Mouse (Mus musculus) cerebellum, adult 18-20 months (tissue): Measurements from ENCODE around the gene Tspan2.

Experiments
- DNase-seq, 2 experiments: peaks; one replicate each; pipeline ENCODE4 v3.0.0; 2021

The Tspan2 gene

GRCm38 (mm10) chr3:102734313-102735030 lies at the start of gene Tspan2:
Tspan2 (plus strand) TSS chr3:102734529.
- DNase-seq: peak; percentile 57 to 70

- no peak for DNase-seq
These were observed 47.5 kb upstream of the Tspan2 start for GRCm38 (mm10) chr3:102686861-102687260.

GRCm38 (mm10) chr3:102687852-102688251 lies 46.5 kb upstream of the Tspan2 start:
- DNase-seq: no peak

- DNase-seq: peak; percentile 36 to 54
These were observed 42.4 kb upstream of the Tspan2 start for GRCm38 (mm10) chr3:102691802-102692484.

GRCm38 (mm10) chr3:102692758-102693325 lies 41.5 kb upstream of the Tspan2 start:
- DNase-seq: no peak

- DNase-seq: no peak
These were observed 36.2 kb upstream of the Tspan2 start for GRCm38 (mm10) chr3:102698127-102698526.

- DNase-seq: no peak
These were observed 33.0 kb upstream of the Tspan2 start for GRCm38 (mm10) chr3:102701303-102701702.

GRCm38 (mm10) chr3:102701902-102702544 lies 32.3 kb upstream of the Tspan2 start:
- DNase-seq: peak; percentile 16 to 42

GRCm38 (mm10) chr3:102704001-102704401 lies 30.3 kb upstream of the Tspan2 start:
- DNase-seq: no peak

- DNase-seq: no peak
These were observed 25.7 kb upstream of the Tspan2 start for GRCm38 (mm10) chr3:102708599-102708998.

GRCm38 (mm10) chr3:102715066-102715584 lies 19.2 kb upstream of the Tspan2 start:
- DNase-seq: peak; percentile 76 to 82

- no peak for DNase-seq
These were observed 18.5 kb upstream of the Tspan2 start for GRCm38 (mm10) chr3:102715839-102716238.

- DNase-seq: no peak
These were observed 16.6 kb upstream of the Tspan2 start for GRCm38 (mm10) chr3:102717586-102718285.

- DNase-seq: no peak
These were observed 11.2 kb upstream of the Tspan2 start for GRCm38 (mm10) chr3:102723154-102723553.

- DNase-seq: no peak
These were observed 10.3 kb upstream of the Tspan2 start for GRCm38 (mm10) chr3:102723841-102724570.

- DNase-seq: no peak
These were observed 9.4 kb upstream of the Tspan2 start for GRCm38 (mm10) chr3:102724798-102725459.

GRCm38 (mm10) chr3:102729416-102729815 lies 4.9 kb upstream of the Tspan2 start:
- no peak for DNase-seq

GRCm38 (mm10) chr3:102731112-102731511 lies 3.2 kb upstream of the Tspan2 start:
- no peak for DNase-seq

- no peak for DNase-seq
These were observed 1.7 kb upstream of the Tspan2 start for GRCm38 (mm10) chr3:102732619-102733018.

- no peak for DNase-seq
These were observed 1.3 kb upstream of the Tspan2 start for GRCm38 (mm10) chr3:102733050-102733449.

GRCm38 (mm10) chr3:102733936-102734312 lies 405 bp upstream of the Tspan2 start:
- DNase-seq: no peak
